Mouse (Mus musculus): ENCODE data around the gene Rcc2. TPM values are rescaled to one million over a fixed set of nuclear protein-coding genes. Genes with fewer than 3 reads are reported as not detected.

Gene Rcc2
- total RNA-seq, 4 experiments from 2014 or later = 82.4 to 85.0 (median 84.4) TPM

GRCm38 (mm10) chr4:140684881-140685303 lies 15.4 kb upstream of the Rcc2 start:
- DNase-seq (ENCODE audit: low spot score in 2 of 2) = no peak

GRCm38 (mm10) chr4:140688044-140688825 lies 12.1 kb upstream of the Rcc2 start:
- DNase-seq (ENCODE audit: low spot score in 2 of 2) = no peak

- DNase-seq (ENCODE audit: low spot score in 2 of 2) = no peak
Measured at GRCm38 (mm10) chr4:140688826-140689425, 11.4 kb upstream of the Rcc2 start.

GRCm38 (mm10) chr4:140689873-140690655 lies 10.3 kb upstream of the Rcc2 start:
- no peak for DNase-seq (ENCODE audit: low spot score in 2 of 2)

- DNase-seq (ENCODE audit: low spot score in 2 of 2) = no peak
Measured at GRCm38 (mm10) chr4:140691481-140691880, 8.9 kb upstream of the Rcc2 start.

- no peak for DNase-seq (ENCODE audit: low spot score in 2 of 2)
Measured at GRCm38 (mm10) chr4:140693513-140693912, 6.8 kb upstream of the Rcc2 start.

GRCm38 (mm10) chr4:140694551-140695060 lies 5.7 kb upstream of the Rcc2 start:
- DNase-seq (ENCODE audit: low spot score in 2 of 2) = no peak

GRCm38 (mm10) chr4:140695146-140695545 lies 5.2 kb upstream of the Rcc2 start:
- no peak for DNase-seq (ENCODE audit: low spot score in 2 of 2)

GRCm38 (mm10) chr4:140695675-140696585 lies 4.4 kb upstream of the Rcc2 start:
- no peak for DNase-seq (ENCODE audit: low spot score in 2 of 2)

- peak in 1 of 2 experiments; percentile 62 for DNase-seq (ENCODE audit: low spot score in 2 of 2)
Measured at GRCm38 (mm10) chr4:140699441-140700127, 757 bp upstream of the Rcc2 start.

- DNase-seq (ENCODE audit: low spot score in 2 of 2) = peak; percentile 61 to 76
Measured at GRCm38 (mm10) chr4:140701049-140701715, 841 bp downstream of the Rcc2 start.

GRCm38 (mm10) chr4:140701716-140702561 lies 1.6 kb downstream of the Rcc2 start:
- no peak for DNase-seq (ENCODE audit: low spot score in 2 of 2)

GRCm38 (mm10) chr4:140702611-140703327 lies 2.4 kb downstream of the Rcc2 start:
- peak in 1 of 2 experiments; percentile 62 for DNase-seq (ENCODE audit: low spot score in 2 of 2)

- no peak for DNase-seq (ENCODE audit: low spot score in 2 of 2)
Measured at GRCm38 (mm10) chr4:140703636-140704035, 3.3 kb downstream of the Rcc2 start.

GRCm38 (mm10) chr4:140704166-140704565 lies 3.8 kb downstream of the Rcc2 start:
- DNase-seq (ENCODE audit: low spot score in 2 of 2) = no peak

- DNase-seq (ENCODE audit: low spot score in 2 of 2) = no peak
Measured at GRCm38 (mm10) chr4:140707615-140708014, 7.3 kb downstream of the Rcc2 start.

GRCm38 (mm10) chr4:140708297-140708927 lies 8.1 kb downstream of the Rcc2 start:
- DNase-seq (ENCODE audit: low spot score in 2 of 2) = no peak

- no peak for DNase-seq (ENCODE audit: low spot score in 2 of 2)
Measured at GRCm38 (mm10) chr4:140709111-140709510, 8.8 kb downstream of the Rcc2 start.

All from left cerebral cortex, adult 8-10 months (tissue).